Mouse (Mus musculus): ENCODE measurements around the gene Sh2d4b. TPM values are rescaled to one million over a fixed set of nuclear protein-coding genes. Genes with fewer than 3 reads are reported as not detected.

The Sh2d4b gene
- polyA plus RNA-seq, 1 experiment from 2014 or later: 0.20 TPM

- no peaks in the 10 kb centered on the region for H3K9me3 ChIP-seq (replicated peaks)
Measured at GRCm38 (mm10) chr14:40830505-40830904, 62.6 kb downstream of the Sh2d4b start.

DNA sequence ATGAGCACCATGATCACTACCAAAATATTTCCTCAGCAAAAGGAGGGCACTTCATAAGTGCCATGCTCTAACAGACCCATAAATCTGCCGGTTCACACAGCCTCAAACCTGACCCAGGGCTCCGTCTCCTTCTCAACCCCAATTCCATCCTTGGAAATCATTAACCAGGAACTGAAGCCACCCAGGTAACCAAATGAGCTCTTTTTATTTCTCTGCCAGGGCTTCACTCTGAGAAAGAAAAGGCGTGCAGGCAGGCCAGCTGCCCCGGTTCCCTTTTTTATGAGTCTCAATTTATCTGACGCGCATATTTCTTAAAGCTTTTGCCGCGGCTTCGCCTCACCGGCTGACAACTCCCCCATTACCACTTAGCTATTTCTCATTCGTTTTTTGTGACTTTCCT is 63.0 kb downstream of the Sh2d4b start:
- Histone ChIP-seq H3K9ac (no peak overlapping the region), H3K36me3 (no peaks in the 10 kb centered on the region), H3K4me2 (no peak overlapping the region), H3K4me3 (replicated peaks) (no peak overlapping the region), H3K4me1 (replicated peaks) (no peaks in the 10 kb centered on the region), H3K27ac (no peak overlapping the region), H3K27me3 (no peaks in the 10 kb centered on the region), H3K9me3 (replicated peaks) (no peaks in the 10 kb centered on the region)
- ATAC-seq (ENCODE audit: low read depth): no peak
- 78% methylated on average over 11 of the region's 11 CpGs for WGBS (ENCODE audit: insufficient replicate concordance)
- DNase-seq: no peak

More at GRCm38 (mm10) chr14:40830505-40830904, 62.6 kb downstream of the Sh2d4b start:
- Histone ChIP-seq H3K4me1 (replicated peaks) (no peaks in the 10 kb centered on the region), H3K27ac (no peak overlapping the region), H3K4me2 (no peak overlapping the region), H3K9ac (no peak overlapping the region), H3K27me3 (no peaks in the 10 kb centered on the region), H3K4me3 (replicated peaks) (no peak overlapping the region), H3K36me3 (no peaks in the 10 kb centered on the region)
- ATAC-seq (ENCODE audit: low read depth): no peak
- no peak for DNase-seq
- 79% methylated on average over 9 of the region's 9 CpGs for WGBS (ENCODE audit: insufficient replicate concordance)

DNA sequence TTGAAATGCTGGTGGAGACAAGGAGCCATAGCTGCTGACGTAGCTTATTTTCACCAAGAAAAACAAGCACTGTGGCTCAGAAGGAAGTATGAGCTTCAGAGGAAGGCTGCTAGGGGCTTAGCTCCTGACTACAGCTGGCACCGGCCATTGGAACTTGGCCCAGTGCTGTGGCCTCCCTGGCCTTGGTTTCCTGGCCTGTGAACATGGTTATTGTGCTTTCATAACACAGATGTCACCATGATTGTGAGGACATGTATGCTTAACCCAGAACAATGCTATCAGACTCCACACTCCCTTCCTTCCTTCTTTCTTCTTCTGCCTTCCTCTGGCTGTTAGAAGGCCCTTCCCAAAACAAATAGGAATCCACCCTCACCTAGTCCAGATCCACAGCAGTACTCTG is 75.0 kb downstream of the Sh2d4b start:
- no peaks in the 10 kb centered on the region for H3K27me3 ChIP-seq
- WGBS (ENCODE audit: insufficient replicate concordance): 41% methylated on average over 2 of the region's 2 CpGs

DNA sequence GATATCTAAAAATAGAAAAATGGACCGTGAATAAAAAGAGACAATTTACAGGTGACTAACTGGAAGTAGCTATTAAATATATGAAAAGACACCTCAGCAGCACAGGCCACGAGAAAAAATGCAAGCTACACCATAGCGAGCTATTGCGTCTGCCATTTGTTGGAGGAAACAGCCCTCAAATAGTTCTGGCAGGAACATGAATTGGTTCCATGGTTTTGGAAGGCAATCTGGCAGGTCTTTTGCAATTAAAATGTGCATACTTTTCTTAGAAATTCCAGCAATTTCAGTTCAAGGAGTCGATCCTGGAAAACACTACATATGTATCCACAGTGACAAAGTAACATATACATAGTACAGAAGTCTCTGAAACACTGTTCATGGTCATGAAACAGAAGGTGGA is 76.4 kb downstream of the Sh2d4b start:
- no peaks in the 10 kb centered on the region for H3K27me3 ChIP-seq
- no peak overlapping the region for H3K27ac ChIP-seq
- H3K36me3 ChIP-seq: no peaks in the 10 kb centered on the region
- 70% methylated on average over 5 of the region's 5 CpGs for WGBS (ENCODE audit: insufficient replicate concordance)
- no peak overlapping the region for H3K9ac ChIP-seq
- no peak overlapping the region for H3K4me2 ChIP-seq
- no peaks in the 10 kb centered on the region for H3K9me3 ChIP-seq (replicated peaks)
- DNase-seq (no peak), ATAC-seq (ENCODE audit: low read depth) (no peak)
- H3K4me3 ChIP-seq (replicated peaks): no peak overlapping the region
- H3K4me1 ChIP-seq (replicated peaks): no peaks in the 10 kb centered on the region

More for the DNA sequence above, 75.0 kb downstream of the Sh2d4b start:
- Histone ChIP-seq H3K9me3 (replicated peaks) (no peaks in the 10 kb centered on the region), H3K4me3 (replicated peaks) (no peak overlapping the region), H3K27ac (no peak overlapping the region), H3K9ac (no peak overlapping the region), H3K4me2 (no peak overlapping the region), H3K4me1 (replicated peaks) (no peaks in the 10 kb centered on the region), H3K36me3 (no peaks in the 10 kb centered on the region)
- DNase-seq (no peak), ATAC-seq (ENCODE audit: low read depth) (peak; percentile 61)

GRCm38 (mm10) chr14:40791606-40792005 is 101.5 kb downstream of the Sh2d4b start:
- ATAC-seq (ENCODE audit: low read depth) (no peak), DNase-seq (no peak)
- Histone ChIP-seq H3K27me3 (no peaks in the 10 kb centered on the region), H3K4me3 (replicated peaks) (no peak overlapping the region), H3K4me2 (no peak overlapping the region), H3K9me3 (replicated peaks) (no peaks in the 10 kb centered on the region), H3K9ac (no peak overlapping the region), H3K27ac (no peak overlapping the region), H3K36me3 (no peaks in the 10 kb centered on the region), H3K4me1 (replicated peaks) (no peaks in the 10 kb centered on the region)
- WGBS (ENCODE audit: insufficient replicate concordance): 22% methylated on average over 1 of the region's 1 CpGs

DNA sequence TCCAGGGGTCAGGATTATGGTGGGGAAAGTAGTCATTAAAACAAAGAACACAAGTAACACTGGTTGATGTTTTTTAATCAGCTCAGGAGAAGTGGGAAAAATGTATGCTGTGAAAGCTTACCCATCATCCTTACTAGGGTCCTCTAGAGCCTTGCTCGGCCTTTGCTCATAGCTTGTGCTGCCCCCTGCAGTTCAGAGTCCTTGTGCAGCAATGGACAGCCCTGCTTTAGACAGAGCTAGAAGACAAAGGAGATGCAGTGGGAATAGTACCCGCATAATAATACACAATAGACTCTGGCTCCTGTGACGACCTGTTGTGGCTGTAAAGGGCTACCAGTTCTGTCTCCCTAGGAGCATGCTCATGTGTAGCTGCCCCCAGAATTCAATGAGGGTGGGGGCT is 104.0 kb downstream of the Sh2d4b start:
- H3K27ac ChIP-seq: no peak overlapping the region
- no peaks in the 10 kb centered on the region for H3K27me3 ChIP-seq
- no peak overlapping the region for H3K4me2 ChIP-seq
- no peaks in the 10 kb centered on the region for H3K4me1 ChIP-seq (replicated peaks)
- H3K36me3 ChIP-seq: no peaks in the 10 kb centered on the region
- no peak for DNase-seq
- H3K9ac ChIP-seq: no peak overlapping the region
- no peaks in the 10 kb centered on the region for H3K9me3 ChIP-seq (replicated peaks)
- H3K4me3 ChIP-seq (replicated peaks): no peak overlapping the region
- 27% methylated on average over 3 of the region's 3 CpGs for WGBS (ENCODE audit: insufficient replicate concordance)
- ATAC-seq (ENCODE audit: low read depth): no peak

GRCm38 (mm10) chr14:40769097-40770090 is 123.7 kb downstream of the Sh2d4b start:
- 45% methylated on average over 7 of the region's 7 CpGs for WGBS (ENCODE audit: insufficient replicate concordance)
- H3K4me3 ChIP-seq (replicated peaks): no peak overlapping the region
- H3K4me1 ChIP-seq (replicated peaks): no peaks in the 10 kb centered on the region
- H3K27me3 ChIP-seq: no peaks in the 10 kb centered on the region
- no peak overlapping the region for H3K4me2 ChIP-seq
- H3K27ac ChIP-seq: no peak overlapping the region
- DNase-seq: no peak
- ATAC-seq (ENCODE audit: low read depth): no peak
- H3K36me3 ChIP-seq: no peaks in the 10 kb centered on the region
- H3K9ac ChIP-seq: no peak overlapping the region
- no peaks in the 10 kb centered on the region for H3K9me3 ChIP-seq (replicated peaks)

Other genes with a start within 250 kb of the Sh2d4b start
- 32.9 and 37.5 TPM in 2 replicates for gene Tspan14, start 73.5 kb upstream of the Sh2d4b start, polyA plus RNA-seq (2015; fragmentation: Nextera tagmentation; extraction: Ambion mirVana)
- 67.9 and 78.3 TPM in 2 replicates for gene Fam213a, start 120.5 kb upstream of the Sh2d4b start, polyA plus RNA-seq (2015; fragmentation: Nextera tagmentation; extraction: Ambion mirVana)
- gene Dydc2, start 175.9 kb upstream of the Sh2d4b start, polyA plus RNA-seq (2015; fragmentation: Nextera tagmentation; extraction: Ambion mirVana): not detected in 2 replicates
- not detected in 2 replicates for gene Dydc1, start 179.6 kb upstream of the Sh2d4b start, polyA plus RNA-seq (2015; fragmentation: Nextera tagmentation; extraction: Ambion mirVana)
- 4.5 and 4.9 TPM in 2 replicates for gene Mat1a, start 211.8 kb upstream of the Sh2d4b start, polyA plus RNA-seq (2015; fragmentation: Nextera tagmentation; extraction: Ambion mirVana)
- 0.08 and 0.12 TPM in 2 replicates for gene Sftpa1, start 238.5 kb upstream of the Sh2d4b start, polyA plus RNA-seq (2015; fragmentation: Nextera tagmentation; extraction: Ambion mirVana)

All from liver, embryonic 13.5 days (tissue).